Mouse (Mus musculus): ENCODE data around the gene Clstn2. TPM values are rescaled to one million over a fixed set of nuclear protein-coding genes. Genes with fewer than 3 reads are reported as not detected.

Clstn2 gene
- polyA plus RNA-seq, 1 experiment from 2014 or later, result 2.4 TPM

DNA sequence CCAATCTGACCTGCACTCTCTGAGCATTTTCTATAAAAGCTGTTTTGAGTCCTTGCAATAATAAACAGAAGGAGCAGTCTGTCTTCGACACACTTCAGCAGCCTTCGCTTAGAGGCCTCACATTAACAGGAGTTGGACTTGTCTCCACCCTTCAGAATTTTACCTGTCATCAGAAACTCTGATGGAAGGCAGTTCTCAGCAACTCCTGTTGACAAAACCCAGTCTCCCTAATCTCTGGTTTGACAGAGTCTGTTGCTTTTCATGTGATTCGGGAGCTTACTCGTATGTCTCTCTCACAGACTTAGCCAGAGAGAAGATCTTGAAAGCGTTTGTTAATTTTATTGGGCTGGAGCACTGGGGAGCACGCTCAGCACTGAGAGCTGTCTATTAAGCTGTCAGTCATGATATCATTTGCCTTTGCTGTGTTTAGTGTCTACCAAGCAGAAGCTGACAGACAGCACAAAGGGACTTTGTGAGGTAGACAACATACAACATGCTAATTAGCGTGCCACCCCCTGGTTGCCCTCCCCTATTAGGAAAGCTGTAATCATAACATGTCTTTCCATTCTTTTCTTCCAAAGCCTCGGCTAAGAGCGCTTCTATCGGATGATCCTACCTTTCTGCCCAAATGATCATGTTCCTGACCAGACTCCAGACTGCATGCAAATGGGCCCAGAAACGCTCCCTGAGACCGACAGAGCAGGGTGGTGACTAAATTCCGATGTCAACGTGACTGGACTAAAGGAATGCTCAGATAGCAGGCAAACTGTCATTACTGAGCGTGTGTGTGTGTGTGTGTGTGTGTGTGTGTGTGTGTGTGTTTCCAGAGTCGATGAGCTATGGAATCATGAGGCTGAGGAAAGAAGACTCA, 206.7 kb downstream of the Clstn2 start:
- H3K27ac ChIP-seq, result no peak overlapping the region
- no peaks in the 10 kb centered on the region for H3K9me3 ChIP-seq
- 57% methylated on average over 16 of the region's 16 CpGs for WGBS
- no peak overlapping the region for H3K9ac ChIP-seq (replicated peaks)
- 0 out of 2 replicates have a peak, but pooled peaks cover 3% of the 10 kb centered on the region for H3K4me1 ChIP-seq (replicated peaks)
- H3K27me3 ChIP-seq, result no peaks in the 10 kb centered on the region; the same call in 1 of the 2 replicates
- H3K4me2 ChIP-seq, result no peak overlapping the region
- H3K36me3 ChIP-seq, result no peaks in the 10 kb centered on the region
- H3K4me3 ChIP-seq (replicated peaks), result no peak overlapping the region
- no peak for ATAC-seq (ENCODE audit: insufficient number of reproducible peaks, insufficient read depth, low FRiP score, low TSS enrichment, low read depth)

DNA sequence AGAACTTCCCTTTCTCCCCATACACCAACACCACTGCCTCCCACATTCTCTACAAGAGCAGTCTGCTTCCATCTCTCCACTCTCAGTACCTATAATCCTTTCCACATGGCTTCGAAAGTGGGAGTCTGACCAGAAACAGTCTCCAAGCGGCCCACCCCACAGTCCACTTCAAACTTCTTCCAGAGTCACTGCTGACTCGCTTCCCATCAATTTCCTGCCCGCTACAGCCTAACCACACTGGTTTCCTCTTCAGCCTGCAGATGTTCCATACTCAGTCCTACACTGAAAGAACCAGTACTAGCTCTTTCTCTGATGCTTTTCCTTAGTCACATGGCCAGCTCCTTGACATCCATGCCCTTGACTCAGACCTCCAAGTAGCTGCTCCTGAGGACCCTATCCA, 215.9 kb downstream of the Clstn2 start:
- no peaks in the 10 kb centered on the region for H3K9me3 ChIP-seq
- H3K4me3 ChIP-seq (replicated peaks), result no peak overlapping the region
- H3K36me3 ChIP-seq, result no peaks in the 10 kb centered on the region
- no peak overlapping the region for H3K4me2 ChIP-seq
- no peak for ATAC-seq (ENCODE audit: insufficient number of reproducible peaks, insufficient read depth, low FRiP score, low TSS enrichment, low read depth)
- H3K27me3 ChIP-seq, result no peaks in the 10 kb centered on the region
- H3K4me1 ChIP-seq (replicated peaks), result no peaks in the 10 kb centered on the region
- WGBS, result 58% methylated on average over 4 of the region's 4 CpGs
- no peak overlapping the region for H3K9ac ChIP-seq (replicated peaks)
- H3K27ac ChIP-seq, result no peak overlapping the region

- no peaks in the 10 kb centered on the region for H3K36me3 ChIP-seq
- no peak for ATAC-seq (ENCODE audit: insufficient number of reproducible peaks, insufficient read depth, low FRiP score, low TSS enrichment, low read depth)
- 65% methylated on average over 3 of the region's 3 CpGs for WGBS
- H3K27ac ChIP-seq, result no peak overlapping the region
- H3K27me3 ChIP-seq, result no peaks in the 10 kb centered on the region
- H3K9me3 ChIP-seq, result no peaks in the 10 kb centered on the region
- no peak overlapping the region for H3K4me3 ChIP-seq (replicated peaks)
- no peaks in the 10 kb centered on the region for H3K4me1 ChIP-seq (replicated peaks)
- H3K4me2 ChIP-seq, result no peak overlapping the region
- H3K9ac ChIP-seq (replicated peaks), result no peak overlapping the region
Measured at GRCm38 (mm10) chr9:97816143-97816805, 216.7 kb downstream of the Clstn2 start.

DNA sequence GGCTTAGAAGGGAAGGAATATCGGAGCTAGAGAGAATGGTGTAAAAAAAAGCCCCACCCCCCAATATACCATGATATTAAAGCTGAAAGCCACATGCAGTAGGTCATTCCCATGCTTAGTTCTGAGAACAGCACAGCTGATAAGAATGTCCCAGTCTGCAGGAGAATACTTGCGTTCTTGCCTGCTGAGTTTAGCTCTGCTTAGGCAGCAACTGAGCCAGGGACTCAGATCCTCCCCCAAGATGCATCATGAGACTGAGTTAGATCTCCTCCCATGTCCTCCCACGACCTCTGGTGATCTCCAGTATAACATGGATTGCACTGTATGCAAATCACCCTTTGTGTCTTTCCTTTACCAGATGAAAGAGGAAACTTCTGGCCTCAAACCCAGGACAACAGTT, 219.8 kb downstream of the Clstn2 start:
- Histone ChIP-seq H3K36me3 (no peaks in the 10 kb centered on the region), H3K27ac (no peak overlapping the region), H3K4me1 (replicated peaks) (no peaks in the 10 kb centered on the region), H3K9me3 (no peaks in the 10 kb centered on the region), H3K4me2 (no peak overlapping the region), H3K27me3 (no peaks in the 10 kb centered on the region), H3K4me3 (replicated peaks) (no peak overlapping the region), H3K9ac (replicated peaks) (no peak overlapping the region)
- ATAC-seq (ENCODE audit: insufficient number of reproducible peaks, insufficient read depth, low FRiP score, low TSS enrichment, low read depth), result no peak
- 53% methylated on average over 3 of the region's 3 CpGs for WGBS

- ATAC-seq (ENCODE audit: insufficient number of reproducible peaks, insufficient read depth, low FRiP score, low TSS enrichment, low read depth), result no peak
- Histone ChIP-seq H3K4me1 (replicated peaks) (no peaks in the 10 kb centered on the region), H3K9me3 (no peaks in the 10 kb centered on the region), H3K4me2 (no peak overlapping the region), H3K4me3 (replicated peaks) (no peak overlapping the region), H3K27ac (no peak overlapping the region), H3K36me3 (no peaks in the 10 kb centered on the region), H3K9ac (replicated peaks) (no peak overlapping the region), H3K27me3 (no peaks in the 10 kb centered on the region)
- 89% methylated on average over 5 of the region's 5 CpGs for WGBS
Measured at GRCm38 (mm10) chr9:97807031-97807430, 225.9 kb downstream of the Clstn2 start.

- H3K27me3 ChIP-seq, result no peaks in the 10 kb centered on the region
- WGBS, result 49% methylated on average over 8 of the region's 8 CpGs
Measured at GRCm38 (mm10) chr9:97793661-97794060, 239.3 kb downstream of the Clstn2 start.

DNA sequence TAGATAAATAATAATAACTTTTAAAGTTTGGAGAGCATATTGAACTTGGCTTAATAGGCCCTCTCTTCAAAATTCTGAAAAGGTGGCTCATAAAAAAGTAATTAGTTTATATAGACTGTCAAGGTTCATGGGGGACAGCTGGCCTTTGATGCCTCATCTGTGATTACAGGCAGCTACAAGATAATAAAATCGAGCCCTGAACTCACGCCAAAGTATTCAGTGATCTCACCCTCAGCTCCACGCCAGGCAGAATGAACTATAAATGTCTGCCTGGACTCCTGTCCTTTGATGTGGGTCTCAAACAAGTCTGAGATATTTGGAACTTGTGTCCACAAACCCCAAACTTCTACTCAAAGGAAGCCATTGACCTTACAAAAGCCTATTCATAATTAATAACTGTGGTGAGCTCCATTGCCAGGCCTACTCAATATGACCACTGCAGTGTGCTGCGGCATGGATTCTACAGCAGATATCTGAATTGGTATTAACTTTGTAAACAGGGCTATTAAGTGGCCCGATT, 244.8 kb downstream of the Clstn2 start:
- WGBS, result 55% methylated on average over 5 of the region's 5 CpGs
- Histone ChIP-seq H3K36me3 (no peaks in the 10 kb centered on the region), H3K9me3 (no peaks in the 10 kb centered on the region)

More at GRCm38 (mm10) chr9:97793661-97794060, 239.3 kb downstream of the Clstn2 start:
- ATAC-seq (ENCODE audit: insufficient number of reproducible peaks, insufficient read depth, low FRiP score, low TSS enrichment, low read depth), result no peak
- no peak overlapping the region for H3K4me3 ChIP-seq (replicated peaks)
- peaks cover 11% of the 10 kb centered on the region for H3K4me1 ChIP-seq (replicated peaks)
- no peaks in the 10 kb centered on the region for H3K36me3 ChIP-seq
- H3K4me2 ChIP-seq, result no peak overlapping the region
- no peak overlapping the region for H3K9ac ChIP-seq (replicated peaks)
- H3K27ac ChIP-seq, result no peak overlapping the region
- H3K9me3 ChIP-seq, result no peaks in the 10 kb centered on the region

GRCm38 (mm10) chr9:97780032-97780616, 252.9 kb downstream of the Clstn2 start:
- no peak overlapping the region for H3K27ac ChIP-seq
- no peak overlapping the region for H3K9ac ChIP-seq (replicated peaks)
- no peak overlapping the region for H3K4me2 ChIP-seq
- no peaks in the 10 kb centered on the region for H3K36me3 ChIP-seq
- no peaks in the 10 kb centered on the region for H3K9me3 ChIP-seq
- WGBS, result 74% methylated on average over 5 of the region's 5 CpGs
- ATAC-seq (ENCODE audit: insufficient number of reproducible peaks, insufficient read depth, low FRiP score, low TSS enrichment, low read depth), result no peak
- H3K4me3 ChIP-seq (replicated peaks), result no peak overlapping the region
- H3K27me3 ChIP-seq, result no peaks in the 10 kb centered on the region
- H3K4me1 ChIP-seq (replicated peaks), result peaks cover 8% of the 10 kb centered on the region; the same call in 1 of the 2 replicates

More for the DNA sequence above, 244.8 kb downstream of the Clstn2 start:
- no peak for ATAC-seq (ENCODE audit: insufficient number of reproducible peaks, insufficient read depth, low FRiP score, low TSS enrichment, low read depth)
- H3K9ac ChIP-seq (replicated peaks), result no peak overlapping the region
- H3K4me3 ChIP-seq (replicated peaks), result no peak overlapping the region
- no peak overlapping the region for H3K4me2 ChIP-seq
- no peak overlapping the region for H3K27ac ChIP-seq
- peaks cover 16% of the 10 kb centered on the region for H3K4me1 ChIP-seq (replicated peaks)
- H3K27me3 ChIP-seq, result no peaks in the 10 kb centered on the region

DNA sequence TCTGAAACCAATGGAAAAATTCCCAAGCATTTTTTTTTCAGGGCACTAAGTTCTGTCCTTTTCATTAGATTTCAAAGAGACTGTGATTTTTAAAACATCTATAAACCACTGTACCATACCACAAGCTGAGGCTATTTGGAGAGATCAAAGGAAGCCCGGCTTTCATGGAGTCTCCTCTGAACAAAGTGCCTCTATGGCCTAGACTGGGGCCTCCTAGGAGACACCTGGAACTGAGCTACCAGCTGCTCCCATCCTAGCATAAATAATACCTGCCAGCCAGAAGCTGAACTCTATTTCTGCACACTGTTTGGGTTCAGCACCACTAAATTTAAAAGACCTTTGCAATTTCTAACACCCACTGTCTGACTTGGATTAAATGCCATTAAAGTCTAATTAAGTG, 257.2 kb downstream of the Clstn2 start:
- no peaks in the 10 kb centered on the region for H3K36me3 ChIP-seq
- H3K4me1 ChIP-seq (replicated peaks), result peaks cover 8% of the 10 kb centered on the region; the same call in 1 of the 2 replicates
- H3K27me3 ChIP-seq, result no peaks in the 10 kb centered on the region
- H3K9ac ChIP-seq (replicated peaks), result no peak overlapping the region
- peak; percentile 86 for ATAC-seq (ENCODE audit: insufficient number of reproducible peaks, insufficient read depth, low FRiP score, low TSS enrichment, low read depth)
- no peak overlapping the region for H3K4me2 ChIP-seq
- H3K4me3 ChIP-seq (replicated peaks), result no peak overlapping the region
- WGBS, result 18% methylated on average over 1 of the region's 1 CpGs
- no peak overlapping the region for H3K27ac ChIP-seq
- no peaks in the 10 kb centered on the region for H3K9me3 ChIP-seq

DNA sequence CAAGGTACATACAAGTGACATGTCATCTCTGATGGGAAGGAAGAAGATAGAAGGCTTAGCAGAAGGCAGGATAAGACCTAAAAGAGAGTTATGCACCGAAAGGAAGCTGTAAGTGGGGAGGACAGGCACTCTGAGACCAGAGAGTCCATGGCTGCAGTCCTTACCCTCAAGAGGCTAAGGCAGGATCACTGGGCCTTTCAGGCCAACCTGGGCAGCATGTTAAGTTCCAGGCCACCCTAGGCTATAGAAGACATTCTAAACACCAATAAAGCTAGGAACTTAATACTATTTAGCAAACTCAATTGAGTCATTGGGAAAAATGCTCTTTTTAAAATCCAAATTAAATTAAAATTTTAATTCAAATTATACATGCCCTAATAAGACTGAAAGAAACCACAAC, 258.0 kb downstream of the Clstn2 start:
- Histone ChIP-seq H3K4me2 (no peak overlapping the region), H3K27me3 (no peaks in the 10 kb centered on the region), H3K9me3 (no peaks in the 10 kb centered on the region), H3K9ac (replicated peaks) (no peak overlapping the region), H3K36me3 (no peaks in the 10 kb centered on the region), H3K4me1 (replicated peaks) (peaks cover 8% of the 10 kb centered on the region; the same call in 1 of the 2 replicates), H3K27ac (no peak overlapping the region), H3K4me3 (replicated peaks) (no peak overlapping the region)
- WGBS, result 90% methylated on average over 1 of the region's 1 CpGs
- no peak for ATAC-seq (ENCODE audit: insufficient number of reproducible peaks, insufficient read depth, low FRiP score, low TSS enrichment, low read depth)

DNA sequence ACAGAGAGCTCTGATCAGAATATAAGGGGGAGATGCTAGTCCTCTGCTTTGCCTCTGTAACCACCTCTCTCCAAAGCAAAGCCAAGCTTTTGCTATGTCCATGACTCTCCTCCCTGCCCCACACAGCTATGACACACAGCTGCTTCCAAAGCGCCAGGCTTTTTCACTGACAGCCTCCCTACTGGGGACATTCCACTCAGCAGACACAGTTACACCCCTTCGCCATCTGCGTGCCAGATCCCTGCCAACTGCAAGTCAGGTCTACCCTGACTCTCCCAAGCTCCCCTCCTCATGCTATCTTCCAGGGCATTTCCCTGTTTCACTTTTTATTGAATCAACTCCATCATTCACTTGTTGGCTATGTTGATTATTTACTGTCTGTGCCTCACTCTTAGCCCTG, 259.1 kb downstream of the Clstn2 start:
- Histone ChIP-seq H3K4me3 (replicated peaks) (no peak overlapping the region), H3K4me1 (replicated peaks) (peaks cover 11% of the 10 kb centered on the region; the same call in 1 of the 2 replicates), H3K9ac (replicated peaks) (no peak overlapping the region), H3K9me3 (no peaks in the 10 kb centered on the region), H3K36me3 (no peaks in the 10 kb centered on the region), H3K4me2 (no peak overlapping the region), H3K27ac (no peak overlapping the region), H3K27me3 (no peaks in the 10 kb centered on the region)
- no peak for ATAC-seq (ENCODE audit: insufficient number of reproducible peaks, insufficient read depth, low FRiP score, low TSS enrichment, low read depth)
- 80% methylated on average over 3 of the region's 3 CpGs for WGBS
